Mouse (Mus musculus): Measurements from ENCODE around the gene Kif3a. TPM values are rescaled to one million over a fixed set of nuclear protein-coding genes. Genes with fewer than 3 reads are reported as not detected.

Kif3a gene
- total RNA-seq (2021) = 1 to 10 TPM; 8.2 to 10.0 TPM

DNA sequence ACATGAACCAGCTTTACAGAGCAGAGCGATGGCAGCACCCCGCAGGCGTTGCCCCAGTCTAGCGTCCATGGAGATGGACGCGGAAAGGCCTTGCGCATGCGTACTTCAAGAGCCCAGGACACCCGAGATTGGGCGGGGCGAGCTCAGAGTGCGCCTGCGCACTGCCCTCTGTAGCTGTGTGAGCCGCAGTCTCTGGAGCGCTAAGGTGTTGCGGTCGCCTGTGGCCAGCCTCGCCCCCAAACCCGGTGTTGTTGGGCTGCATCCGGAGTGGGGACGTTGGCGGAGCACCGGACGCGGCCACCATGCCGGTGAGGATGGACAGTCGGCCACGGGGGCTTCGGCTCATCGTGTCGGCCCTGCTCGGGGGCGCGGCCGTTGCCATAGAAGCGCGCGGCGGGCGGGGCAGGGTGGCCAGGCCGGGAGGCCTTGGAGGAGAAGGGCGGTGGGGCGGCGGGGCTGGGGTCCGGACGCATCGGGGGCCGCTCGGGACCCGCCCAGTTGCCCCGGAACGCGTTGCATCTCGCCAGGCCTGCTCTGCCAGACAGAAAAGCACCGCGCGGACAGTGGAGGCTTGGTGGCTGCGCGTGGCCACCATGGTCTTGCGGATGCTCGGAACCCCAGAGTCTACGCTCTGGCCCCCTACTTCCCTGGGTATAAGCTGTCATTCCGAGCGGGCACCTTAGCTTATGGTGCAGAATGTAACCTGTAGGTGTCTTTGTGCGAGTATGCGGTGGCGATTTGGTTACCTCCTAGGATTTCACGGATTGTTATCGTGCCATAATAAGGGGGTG lies at the start of gene Kif3a:
TSS of gene Kif3a (plus strand) at position 156 of the 791 bp plus-strand sequence.
- intact Hi-C loops (cut with DNase I) = loop anchor here (2.0 to 5.0 kb wide), 2 partner anchors 39 to 95 kb away; partner anchors contain the start of gene Gm9837
- DNase-seq = peak; percentile 93 to 96

DNA sequence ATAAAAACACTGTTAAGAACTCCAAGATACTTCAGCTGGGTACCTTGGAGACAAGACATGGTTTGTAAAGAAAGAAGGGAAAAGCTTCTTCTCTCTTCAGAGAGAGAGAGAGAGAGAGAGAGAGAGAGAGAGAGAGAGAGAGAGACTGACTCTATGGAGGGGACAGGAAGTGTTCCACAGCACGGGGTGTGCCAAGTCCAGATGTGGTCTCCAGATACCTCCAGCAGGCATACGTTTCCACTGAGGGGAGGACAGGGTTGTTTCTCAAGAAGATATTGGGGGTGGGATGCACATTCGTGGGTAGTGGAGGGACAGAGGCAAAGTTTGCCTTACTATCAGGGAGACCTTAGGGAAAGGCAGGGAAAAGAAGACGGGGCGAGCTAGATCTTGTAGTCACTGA lies 48.4 kb upstream of the Kif3a start:
- intact Hi-C loops (cut with DNase I) = no loop called here
- no peak for DNase-seq

DNA sequence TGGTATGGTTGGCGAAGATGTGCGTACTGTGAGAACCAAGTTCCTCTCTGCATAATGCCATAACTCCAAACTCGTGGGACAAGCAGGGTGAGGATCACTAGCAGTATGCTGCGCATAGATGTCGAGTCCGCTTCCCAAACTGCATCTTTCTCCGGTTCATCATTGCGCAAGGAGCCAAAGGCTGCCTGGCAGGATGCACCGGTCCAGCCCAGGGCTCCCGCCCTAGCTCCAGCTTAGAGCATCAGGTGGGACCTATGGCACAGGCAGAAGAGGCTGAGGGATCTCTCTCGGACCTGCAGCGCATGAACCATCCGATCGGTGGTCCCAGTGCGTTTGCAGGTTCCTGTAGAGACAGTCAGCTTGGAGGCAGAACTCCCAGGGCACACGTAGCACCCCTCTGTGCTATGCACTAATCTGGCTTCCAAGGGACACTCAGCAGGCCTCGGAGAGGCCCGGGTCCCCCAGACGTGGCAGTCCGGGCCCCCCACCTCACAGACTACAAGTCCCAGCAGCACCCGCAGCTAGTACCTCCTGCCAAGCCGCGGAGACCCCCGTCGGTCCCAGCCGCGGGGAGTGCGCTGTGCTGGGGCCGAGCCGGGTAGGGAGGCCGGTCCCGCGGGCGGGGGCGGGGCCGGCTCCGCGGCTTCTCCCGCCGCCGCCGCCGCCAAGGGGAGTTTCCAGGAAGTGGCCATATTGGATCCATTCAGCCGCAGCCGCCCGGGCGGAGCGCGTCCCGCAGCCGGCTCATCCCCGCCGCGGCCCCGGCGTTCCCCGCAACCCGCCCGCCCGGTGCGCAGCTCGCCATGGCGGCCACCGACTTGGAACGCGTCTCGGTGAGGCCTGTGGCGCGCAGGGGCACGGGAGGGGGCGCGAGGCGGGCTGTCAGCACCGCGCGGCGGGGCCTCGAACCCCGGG lies 47.7 kb upstream of the Kif3a start, which contains the start of gene Sept8:
TSS of gene Sept8 (plus strand) at position 51 of the 915 bp plus-strand sequence.
- peak; percentile 71 to 83 for DNase-seq
- intact Hi-C loops (cut with DNase I) = no loop called here

DNA sequence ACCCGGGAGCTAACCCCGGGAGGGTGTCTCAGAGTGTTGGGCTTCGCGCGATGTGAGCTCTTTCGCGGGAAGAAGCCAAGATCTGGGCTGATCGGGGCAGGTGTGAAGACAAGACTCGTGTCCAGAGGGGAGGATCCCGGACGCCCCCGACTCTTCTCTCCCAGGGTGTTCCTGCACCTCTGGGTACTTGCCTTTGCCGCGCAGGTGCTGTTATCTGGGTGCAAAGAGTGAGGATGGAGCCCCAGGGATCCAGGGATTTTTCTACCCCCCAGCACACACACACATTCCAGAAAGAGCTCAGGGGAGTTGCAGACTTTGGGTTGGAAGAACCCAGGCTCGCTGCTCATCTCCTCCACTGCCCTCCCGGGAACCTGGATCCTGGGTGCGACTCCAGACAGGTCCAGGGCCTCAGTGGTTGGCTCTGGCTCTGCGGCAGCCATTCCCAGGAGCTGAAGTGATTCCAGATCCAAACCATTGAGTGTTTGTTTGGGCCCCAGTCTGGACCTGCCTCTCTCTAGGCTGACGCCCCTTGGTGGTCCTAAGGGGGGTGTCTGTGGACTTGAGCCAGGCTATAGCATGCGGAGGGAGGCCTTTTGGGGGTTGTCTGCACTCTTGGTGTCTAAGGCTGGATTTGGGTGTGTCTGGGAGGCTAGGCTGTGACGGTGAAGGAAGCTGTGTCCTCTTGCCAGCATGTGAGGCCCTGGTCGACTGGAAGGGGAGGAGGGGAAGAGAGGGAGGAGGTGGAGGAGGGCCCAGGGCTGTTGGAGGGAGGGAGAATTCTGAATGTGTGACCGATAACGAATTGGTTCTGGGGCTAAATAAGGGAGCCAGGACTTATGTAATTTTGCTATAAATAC lies 46.8 kb upstream of the Kif3a start:
- peak; percentile 69 to 79 for DNase-seq
- intact Hi-C loops (cut with DNase I) = no loop called here

DNA sequence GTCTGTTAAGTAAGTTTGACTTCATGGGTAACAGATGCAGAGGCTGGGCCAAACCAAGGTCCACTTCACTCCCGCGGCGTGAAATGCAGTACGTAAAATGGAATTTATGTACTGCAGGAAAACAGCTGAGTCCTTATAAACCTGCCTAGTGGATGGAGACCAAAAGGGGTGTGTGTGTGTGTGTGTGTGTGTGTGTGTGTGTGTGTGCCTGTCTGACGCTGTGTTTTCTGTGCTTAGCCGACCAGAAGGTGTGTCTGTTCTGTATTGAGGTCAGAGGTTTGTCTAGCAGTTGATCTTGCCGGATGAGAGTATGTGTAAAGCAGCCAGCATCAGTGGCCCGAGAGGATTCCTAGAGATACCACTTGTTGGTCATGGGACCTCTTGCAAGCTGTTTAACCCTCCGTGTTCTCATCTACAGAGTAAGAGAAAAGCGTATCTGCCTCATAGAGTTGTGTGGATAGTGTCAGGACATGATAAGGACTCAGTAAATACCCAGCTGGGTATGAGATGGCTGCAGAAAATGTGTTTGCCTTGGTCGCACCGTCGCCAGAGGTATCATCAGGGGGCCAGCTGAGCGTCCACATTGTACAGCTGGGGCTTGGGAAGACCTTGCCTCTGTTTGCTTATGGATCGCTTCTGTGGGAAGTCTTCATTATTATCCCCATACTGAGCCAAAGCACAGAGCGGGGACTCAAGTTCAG lies 45.9 kb upstream of the Kif3a start:
- intact Hi-C loops (cut with DNase I) = no loop called here
- no peak for DNase-seq

DNA sequence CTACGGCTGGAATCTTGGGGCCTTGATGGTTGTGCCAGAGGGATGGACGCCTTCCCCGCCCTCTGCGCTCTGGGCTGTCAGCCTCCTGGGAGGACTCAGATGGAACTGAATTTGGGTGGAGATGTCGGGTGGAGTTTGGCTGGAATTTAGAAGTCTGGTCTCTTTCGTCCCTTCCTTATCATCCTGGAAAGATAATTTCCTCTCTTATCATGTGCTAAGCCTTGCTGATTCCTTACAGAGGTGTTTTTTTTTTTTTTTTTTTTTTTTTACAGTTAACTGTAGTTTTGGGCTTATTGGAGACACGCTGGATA lies 45.4 kb upstream of the Kif3a start:
- intact Hi-C loops (cut with DNase I) = no loop called here
- peak; percentile 60 to 69 for DNase-seq

DNA sequence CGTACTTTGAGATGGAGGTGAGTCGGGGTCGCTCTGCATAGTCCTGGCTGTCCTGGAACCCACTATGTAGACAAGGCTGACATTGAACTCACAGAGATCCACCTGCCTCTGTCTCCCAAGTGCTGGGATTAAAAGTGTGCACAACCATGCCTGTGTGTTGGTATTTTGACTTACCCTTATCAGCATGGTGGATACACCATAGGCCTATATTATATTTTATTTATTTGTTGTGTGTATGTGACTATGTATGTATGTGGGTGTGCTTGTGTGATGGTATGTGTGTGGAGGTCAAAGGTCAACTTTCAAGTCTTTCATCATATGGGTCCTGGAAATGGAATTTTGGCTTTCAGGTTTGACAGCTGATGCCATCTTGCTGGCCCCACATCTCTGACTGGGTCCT lies 44.8 kb upstream of the Kif3a start:
- DNase-seq = no peak
- intact Hi-C loops (cut with DNase I) = no loop called here

DNA sequence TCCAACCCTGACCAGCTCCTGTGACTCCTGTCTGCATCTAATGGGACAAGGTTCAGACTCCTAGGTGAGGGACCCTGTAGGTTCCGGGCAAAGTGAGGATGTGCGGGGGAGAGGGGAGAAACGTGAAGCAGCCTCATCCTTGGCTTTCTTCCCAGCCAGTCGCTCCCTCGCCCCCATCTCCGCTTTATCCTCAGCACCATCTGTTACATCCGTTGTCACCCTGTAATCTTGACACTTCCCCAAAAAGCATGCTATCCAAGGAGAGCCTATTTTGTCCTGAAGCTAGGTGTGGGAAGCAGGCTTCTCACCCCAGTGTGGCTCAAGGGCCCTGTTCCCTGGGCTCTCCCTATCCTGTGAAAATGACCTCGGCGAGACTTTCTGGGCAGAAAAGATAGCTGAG lies 44.2 kb upstream of the Kif3a start:
- no peak for DNase-seq
- intact Hi-C loops (cut with DNase I) = no loop called here

DNA sequence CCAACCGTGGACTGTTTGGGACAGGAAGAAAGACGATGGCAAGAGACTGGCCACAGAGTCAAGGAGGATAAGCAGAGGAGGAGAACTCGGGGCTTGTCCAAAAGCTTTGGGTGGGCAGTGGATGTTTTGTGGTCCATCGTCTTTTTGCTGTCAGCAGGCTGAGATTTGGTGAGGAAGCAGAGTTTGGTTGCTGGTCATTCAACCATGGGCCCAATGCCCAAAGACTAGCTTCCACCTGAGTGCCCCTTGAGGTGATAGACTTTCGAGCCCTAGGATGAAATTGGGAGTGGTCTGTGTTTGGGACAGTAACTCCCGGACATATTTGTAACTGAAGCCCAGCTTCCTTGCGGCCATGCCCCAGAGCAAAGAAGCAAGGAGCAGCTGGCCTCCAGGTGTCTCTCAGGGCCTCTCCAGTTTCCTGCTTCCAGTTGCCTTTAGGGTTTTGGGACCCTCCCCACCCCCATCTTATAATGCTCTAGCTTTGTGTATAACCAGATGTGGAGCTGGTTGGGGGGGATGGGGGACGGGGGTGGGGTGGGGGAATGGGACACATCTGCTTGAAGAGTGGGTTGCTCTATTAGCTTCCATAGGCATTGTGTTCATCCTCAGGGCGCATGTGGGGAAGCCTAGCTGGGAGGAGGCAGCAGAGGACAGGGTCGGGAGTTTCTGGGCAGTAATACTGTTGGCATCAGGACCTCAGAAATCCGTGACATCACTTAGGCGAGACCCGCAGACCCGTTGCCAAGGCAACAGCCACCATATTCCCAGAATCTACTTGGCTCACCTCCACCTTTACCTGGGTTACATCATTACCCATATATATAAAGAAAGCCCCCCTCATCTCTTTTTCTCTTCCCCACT lies 43.4 kb upstream of the Kif3a start:
- intact Hi-C loops (cut with DNase I) = no loop called here
- DNase-seq = no peak

DNA sequence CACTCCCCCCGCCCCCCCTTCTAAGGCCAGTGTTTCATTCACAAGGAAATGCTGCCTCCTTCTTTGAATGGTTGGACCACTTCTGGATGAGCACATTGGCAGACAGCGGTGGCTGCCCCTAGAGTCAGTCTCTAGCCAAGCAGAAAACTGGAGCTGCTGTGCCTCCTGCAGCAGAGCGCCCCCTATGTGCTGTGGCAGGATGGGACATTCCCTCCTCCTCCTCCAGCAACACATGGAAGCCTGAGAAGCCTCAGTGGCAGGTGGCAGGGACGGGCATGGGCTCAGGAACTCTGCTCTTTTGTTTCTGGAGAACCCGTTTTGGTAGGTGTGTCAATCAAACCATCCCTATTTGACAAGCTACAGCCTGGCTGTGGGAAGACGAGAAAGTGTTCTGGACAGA lies 42.3 kb upstream of the Kif3a start:
- intact Hi-C loops (cut with DNase I) = no loop called here
- DNase-seq = no peak

DNA sequence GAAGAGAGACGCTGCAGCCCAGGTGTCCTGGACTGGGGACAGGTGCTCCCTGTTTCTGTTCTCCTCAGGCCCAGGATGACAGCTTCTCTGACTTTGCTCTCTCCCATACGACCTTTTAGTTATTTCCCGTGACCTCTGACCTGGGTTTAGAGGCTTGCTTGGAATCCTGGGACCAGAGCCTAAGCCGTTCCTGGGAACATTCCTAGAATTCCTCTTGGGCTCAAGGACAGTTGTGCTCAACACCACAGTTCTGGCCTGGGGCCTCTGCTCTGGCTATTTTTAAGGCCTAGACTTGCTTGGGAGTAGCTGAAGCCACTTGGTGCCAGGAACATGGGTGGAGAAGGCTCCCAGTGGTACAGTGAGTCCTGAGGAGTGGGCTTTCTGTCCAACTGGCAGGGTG lies 41.7 kb upstream of the Kif3a start:
- intact Hi-C loops (cut with DNase I) = no loop called here
- peak; percentile 43 to 61 for DNase-seq

DNA sequence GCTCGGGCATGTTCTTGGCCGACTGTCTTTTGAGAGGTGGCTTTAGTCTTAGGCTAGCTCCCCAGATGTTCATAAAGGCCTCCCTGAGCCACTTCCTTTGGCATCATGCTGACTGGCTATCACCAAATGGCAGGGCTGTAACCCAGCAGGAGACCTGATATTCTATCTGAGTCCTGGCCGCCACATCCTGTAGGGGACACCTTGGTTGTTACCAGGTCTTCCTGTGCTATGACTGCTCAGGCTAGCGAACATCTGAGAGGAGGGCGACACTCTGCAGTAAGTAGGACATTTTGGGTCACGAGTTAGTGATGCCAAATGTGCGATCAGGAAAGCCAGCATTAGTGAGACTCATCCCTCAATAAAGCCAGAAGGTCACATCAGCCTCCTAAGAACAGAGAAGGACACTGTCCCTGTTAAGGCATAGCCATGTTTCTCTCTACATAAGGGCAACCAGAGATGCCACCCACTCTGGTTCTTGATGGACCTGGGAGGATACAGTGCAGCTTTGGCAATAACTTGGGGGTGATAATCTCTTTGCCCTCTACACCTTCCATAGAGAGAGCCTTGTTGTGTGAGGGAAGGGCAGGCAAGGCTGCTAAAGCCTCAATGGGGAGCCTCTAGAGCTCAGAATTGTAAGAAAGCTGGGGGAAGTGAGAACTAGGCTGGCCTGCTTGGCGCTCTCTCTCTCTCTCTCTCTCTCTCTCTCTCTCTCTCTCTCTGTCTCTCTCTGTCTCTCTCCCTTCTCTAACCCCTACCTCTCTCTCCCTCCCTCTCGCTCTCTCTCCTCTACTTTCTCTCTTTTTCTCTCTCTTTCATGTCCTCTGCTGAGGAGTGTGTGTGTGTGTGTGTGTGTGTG lies 38.6 kb upstream of the Kif3a start:
- intact Hi-C loops (cut with DNase I) = loop anchor here (2.0 kb wide), 1 partner anchor 38 kb away; the partner anchor contains the start of gene Kif3a
- no peak for DNase-seq

DNA sequence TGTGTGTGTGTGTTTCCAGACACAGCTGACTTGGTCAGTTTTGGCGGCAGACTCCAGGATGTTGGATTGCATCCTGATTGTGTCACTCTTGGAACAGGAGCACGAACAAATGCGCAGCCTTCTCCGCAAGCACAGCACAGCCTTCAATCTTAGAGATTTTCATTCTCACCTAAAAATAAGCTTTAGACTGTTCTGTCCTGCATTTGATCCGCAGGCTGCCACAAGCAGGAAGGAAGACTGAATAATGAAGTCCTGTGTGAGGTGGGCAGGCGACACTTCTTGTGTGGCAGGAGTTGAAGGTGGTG lies 38.0 kb upstream of the Kif3a start:
- intact Hi-C loops (cut with DNase I) = loop anchor here (2.0 kb wide), 1 partner anchor 38 kb away; the partner anchor contains the start of gene Kif3a

DNA sequence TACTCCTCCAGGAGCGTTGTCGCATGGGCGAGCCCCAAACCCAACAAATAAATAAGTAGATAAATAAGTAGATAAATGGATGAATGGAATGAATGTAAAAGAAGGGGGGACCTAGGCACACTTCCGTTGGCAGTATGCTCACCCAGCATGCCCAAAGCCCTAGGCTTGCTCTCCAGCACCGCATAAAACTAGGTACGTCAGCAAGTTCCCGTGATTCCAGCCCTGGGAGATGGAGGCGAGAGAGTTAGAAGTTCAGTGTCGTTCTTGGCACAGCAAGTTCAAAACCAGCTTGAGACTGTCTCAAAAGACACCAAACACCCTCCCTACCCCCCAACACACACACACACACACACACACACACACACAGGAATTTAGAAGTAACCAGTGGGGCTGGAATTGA lies 37.2 kb upstream of the Kif3a start:
- intact Hi-C loops (cut with DNase I) = no loop called here
- no peak for DNase-seq

More for the DNA sequence above, 38.0 kb upstream of the Kif3a start:
- DNase-seq = peak; percentile 74 to 79

DNA sequence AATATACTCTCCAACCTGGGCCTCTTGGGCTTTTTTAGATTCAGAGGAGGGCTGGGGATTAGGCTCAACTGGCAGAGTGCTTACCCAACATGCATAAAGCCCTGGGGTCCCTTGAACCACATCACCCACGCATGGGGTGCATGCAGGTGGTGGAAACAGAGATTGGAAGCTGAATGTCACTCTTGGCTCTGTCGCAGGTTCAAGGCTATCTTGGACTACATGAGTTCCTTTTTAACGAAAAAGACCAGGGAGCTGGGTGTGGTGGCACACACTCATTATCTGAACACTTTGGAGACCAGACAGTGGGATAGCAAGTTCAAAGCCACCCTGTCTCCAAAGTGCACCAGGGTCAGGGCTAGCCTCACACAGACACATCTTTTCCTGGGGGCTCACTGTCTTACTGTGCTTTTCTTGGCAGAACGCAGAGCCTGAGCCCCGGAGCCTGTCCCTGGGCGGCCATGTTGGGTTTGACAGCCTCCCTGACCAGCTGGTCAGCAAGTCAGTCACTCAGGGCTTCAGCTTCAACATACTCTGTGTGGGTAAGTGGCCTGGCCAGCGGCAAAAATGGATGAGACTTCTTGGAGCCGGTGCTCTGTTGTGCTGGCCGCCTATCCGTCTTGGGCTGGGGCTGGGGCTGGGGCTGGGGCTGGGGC lies 35.5 kb upstream of the Kif3a start:
- DNase-seq = no peak
- intact Hi-C loops (cut with DNase I) = no loop called here

DNA sequence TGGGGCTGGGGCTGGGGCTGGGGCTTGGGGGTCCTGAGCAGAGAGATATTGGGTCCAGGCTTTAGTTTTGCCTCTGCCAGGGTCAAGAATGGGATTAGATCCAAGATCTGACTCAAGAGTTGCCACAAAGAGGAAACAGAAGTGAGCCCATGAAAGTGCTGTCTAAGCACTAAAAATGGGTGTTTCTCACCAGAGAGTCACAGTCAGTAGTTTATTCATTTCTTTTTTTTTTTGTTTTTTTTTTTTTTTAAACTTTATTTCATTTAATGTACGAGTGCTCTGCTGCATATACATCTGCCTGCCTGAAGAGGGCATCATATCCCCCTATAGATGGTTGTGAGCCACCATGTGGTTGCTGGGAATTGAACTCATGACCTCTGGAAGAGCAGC lies 35.0 kb upstream of the Kif3a start:
- DNase-seq = no peak
- intact Hi-C loops (cut with DNase I) = no loop called here

DNA sequence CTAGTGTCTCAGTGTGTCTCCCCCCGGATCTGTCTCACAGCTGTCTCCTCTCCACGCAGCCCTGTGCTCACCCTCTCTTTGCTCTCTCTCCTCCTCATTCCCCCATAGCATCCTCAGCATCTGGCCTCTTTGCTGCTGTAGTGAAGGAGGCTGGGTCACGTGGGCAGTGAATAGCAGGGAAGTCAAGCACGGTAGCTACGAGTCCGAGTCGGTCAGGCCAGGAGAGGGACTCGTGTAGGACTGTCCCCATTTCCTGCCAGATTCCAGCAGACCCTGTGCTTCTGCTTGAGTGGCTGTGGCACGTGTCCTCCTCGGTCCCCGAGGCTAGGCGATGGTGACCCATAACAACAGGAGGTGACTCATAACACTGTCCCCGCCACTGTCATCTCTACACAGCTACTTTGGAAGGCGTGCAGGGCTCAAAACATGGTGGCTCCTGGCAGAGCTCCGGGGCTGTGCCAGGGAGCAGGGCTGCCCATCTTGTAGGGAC lies 28.1 kb upstream of the Kif3a start:
- intact Hi-C loops (cut with DNase I) = no loop called here
- DNase-seq = no peak

DNA sequence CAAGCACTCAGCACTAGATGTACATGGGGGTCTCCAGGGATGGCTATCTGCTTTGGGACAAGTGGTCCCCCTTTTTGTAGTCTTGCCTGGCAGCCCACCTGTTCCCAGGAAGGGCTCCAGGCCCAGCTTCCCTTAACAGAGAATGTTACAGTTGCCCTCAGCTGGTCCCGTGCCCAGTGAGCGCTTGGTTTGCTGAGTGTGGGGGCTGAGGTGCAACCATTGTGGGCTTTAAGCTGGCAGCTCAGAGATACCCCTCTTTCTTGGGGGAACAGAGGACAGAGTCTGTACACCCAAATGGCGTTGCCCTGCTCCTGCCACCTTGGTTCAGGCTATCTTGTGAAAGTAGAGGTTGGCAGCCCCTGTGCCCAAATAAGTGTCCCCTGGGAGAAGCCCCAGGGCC lies 26.8 kb upstream of the Kif3a start:
- intact Hi-C loops (cut with DNase I) = no loop called here
- no peak for DNase-seq
